Mouse (Mus musculus) left cerebral cortex, adult 11 months (tissue): ENCODE results near the gene Cbx5.
"Not testable (repeated sequence)": the region's sequence is repeated elsewhere in the genome, so short reads cannot be mapped to it uniquely, and the experiment has no call there.

Experiments used
- DNase-seq: peaks from one replicate; pipeline ENCODE4 v3.0.0; 2022; ENCODE audit warnings: low spot score

The Cbx5 gene

DNA sequence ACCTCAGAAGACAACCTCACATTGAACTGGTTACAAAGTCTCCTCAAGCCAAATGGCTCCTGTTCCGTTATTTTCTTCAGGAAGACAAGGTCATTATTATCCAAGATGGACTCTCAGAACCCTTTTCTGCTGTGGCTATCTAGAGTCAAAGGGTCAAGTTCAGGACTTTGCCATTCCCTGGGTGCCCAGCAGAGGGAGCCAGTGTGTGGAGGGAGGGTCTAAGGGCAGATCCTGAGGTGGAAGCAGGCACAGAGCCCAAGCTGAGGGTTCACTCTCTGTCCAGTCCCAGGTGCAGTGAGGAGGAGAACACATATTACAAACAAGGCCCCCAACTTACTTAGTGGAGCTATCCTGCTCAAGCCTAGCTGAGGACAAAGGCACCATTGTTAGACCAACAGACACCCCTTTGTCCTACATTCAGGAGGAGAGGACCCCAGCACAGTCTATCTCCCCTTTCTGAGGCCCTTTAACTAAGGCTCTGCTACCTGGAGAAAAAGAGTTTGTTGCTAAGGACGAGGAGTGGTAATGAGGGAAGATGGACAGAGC is 10.7 kb upstream of the Cbx5 start:
- no peak for DNase-seq

DNA sequence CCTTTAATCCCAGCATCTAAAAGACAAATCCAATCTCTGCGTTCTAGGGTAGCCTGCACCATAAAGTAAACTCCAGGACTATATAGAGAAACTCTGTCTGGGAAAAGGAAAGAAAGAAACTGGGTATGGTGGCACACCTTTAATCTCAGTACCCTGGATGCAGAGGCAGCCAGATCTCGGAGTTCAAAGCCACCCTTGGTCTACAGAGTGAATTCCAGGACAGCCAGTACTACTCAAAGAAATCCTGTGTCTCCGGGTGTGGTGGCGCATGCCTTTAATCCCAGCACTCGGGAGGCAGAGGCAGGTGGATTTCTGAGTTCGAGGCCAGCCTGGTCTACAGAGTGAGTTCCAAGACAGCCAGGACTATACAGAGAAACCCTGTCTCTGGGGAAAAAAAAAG is 9.9 kb upstream of the Cbx5 start:
- DNase-seq: not testable (repeated sequence)

DNA sequence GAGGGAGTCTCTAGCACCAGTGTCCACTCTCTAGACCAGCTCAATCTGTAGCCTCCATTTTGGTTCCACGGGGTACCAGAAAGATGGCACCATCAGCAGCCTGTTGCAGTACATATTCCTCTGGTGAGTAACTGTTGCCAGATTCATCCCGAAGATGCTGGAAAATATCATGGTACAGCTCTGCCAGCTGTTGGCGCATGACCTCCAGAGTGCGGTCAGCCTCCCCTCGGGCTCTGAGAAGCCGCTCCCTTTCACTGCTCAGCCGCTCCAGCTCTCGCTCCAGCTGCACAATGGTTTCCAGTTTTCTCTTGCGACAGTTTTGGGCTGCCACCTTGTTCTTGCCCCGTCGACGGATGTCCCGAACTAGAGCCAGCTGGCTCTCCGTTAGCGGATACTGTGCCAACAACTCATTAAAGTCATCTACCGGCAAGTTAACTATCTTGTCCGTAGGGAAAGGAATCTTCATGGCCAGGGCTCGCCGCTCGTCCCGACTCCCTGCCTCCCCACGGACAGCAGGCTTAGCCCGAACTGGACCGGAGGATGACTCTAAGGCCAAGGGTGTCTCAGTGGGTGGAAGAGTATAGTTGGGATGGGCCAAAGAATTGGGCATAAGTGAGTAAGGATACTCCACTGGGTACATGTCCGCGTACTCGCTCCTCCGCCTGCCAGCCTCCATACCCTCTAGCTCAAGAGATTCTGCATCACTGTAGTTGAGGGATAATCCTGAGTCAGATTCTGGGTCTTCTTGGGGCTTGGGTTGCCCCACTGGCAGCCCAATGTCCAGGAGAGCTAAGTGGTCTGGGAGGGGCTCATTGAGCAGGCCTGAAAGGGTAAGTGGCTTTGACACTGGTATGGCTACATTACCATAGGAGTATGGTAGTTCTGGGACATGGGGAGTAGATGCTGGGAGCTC is 9.0 kb upstream of the Cbx5 start:
- no peak for DNase-seq

DNA sequence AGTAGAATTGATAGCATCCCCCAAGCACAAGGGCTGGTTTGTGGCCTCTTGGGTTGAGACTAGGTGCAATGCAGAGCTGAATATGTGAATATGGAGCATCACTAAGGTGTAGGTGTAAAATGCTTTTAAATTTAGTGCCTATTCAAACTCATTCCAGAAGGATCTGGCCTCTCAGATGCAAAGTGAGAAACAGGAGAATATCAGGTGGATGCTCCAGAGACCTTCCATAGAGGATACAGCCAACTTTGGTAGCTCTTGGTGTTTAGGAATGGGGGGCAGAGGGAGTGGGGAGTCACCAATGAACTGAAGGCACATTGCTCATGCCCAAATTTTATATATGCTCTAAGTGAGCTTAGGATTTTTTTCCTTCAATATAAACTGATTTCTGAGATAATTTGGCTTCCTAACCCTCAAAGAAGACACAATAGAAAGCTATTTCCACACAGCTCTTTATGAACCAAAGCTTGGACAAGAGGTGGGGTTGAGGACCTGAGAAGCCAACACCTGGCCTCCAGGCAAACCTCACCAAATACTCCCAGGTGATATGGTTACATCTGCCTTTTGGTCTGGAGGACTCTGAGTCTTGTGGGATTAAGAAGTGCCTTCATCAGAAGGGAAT is 8.3 kb upstream of the Cbx5 start:
- DNase-seq: no peak

DNA sequence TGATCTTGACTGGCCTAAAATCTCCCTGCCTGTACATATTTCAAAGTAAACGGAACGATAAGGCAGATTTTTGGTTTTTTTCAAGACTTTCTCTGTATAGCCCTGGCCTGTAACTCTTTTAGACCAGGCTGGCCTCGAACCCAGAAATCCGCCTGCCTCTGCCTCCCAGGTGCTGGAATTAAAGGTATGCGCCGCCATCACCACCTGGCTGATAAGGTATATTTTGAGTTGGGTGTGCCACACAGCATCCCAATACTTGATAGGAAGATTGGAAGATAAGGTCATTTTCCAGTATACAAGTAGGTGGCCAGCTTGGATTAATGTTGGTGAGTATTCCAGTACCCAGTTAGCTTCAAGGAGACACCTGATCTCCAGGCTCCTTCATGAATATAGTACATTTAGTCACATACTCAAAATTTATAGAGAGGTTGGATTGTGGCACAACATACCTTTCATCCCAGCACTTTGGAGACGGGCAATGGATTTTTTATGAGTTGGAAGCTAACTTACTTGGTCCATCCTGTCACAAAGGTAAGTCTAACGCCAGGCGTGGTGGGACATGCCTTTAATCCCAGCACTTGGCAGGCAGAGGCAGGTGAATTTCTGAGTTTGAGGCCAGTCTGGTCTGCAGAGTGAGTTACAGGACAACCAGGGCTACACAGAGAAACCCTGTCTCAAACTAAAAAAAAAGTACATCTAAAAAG is 7.6 kb upstream of the Cbx5 start:
- DNase-seq: no peak

DNA sequence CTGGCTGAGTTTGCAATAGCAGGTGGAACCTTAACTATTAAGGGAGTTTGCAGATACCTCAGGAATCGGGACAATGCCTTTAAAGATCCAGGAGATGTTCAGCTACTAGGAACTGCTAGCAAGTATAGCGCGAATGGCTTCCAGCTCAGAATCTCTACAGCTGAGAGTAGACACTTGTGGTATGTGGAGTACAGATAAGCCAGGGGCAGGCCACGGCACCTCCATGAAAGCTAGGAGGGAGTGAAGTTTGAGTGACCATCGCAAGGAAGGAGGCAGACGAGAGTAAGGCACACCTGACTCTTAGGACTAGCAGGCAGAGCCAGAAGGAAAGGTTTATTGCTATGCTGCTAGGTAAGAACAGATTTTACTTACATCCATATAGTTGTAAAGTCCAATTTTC is 6.0 kb upstream of the Cbx5 start:
- DNase-seq: no peak

DNA sequence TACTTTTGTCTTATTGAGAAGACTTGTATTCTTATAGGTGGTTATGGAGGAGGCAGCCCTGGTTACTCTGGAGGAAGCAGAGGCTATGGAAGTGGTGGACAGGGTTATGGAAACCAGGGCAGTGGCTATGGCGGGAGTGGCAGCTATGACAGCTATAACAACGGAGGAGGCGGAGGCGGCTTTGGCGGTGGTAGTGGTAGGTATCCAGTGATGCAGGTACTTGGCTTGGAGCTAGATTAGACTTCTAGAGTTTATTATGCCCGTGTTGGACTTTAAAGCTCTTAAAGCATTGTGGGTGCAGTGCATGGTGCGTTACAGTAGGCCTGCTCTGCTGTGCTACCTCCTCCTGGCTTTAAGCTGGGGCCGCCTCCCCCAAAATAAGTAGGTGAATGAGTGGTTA is 3.3 kb upstream of the Cbx5 start:
- DNase-seq: no peak

DNA sequence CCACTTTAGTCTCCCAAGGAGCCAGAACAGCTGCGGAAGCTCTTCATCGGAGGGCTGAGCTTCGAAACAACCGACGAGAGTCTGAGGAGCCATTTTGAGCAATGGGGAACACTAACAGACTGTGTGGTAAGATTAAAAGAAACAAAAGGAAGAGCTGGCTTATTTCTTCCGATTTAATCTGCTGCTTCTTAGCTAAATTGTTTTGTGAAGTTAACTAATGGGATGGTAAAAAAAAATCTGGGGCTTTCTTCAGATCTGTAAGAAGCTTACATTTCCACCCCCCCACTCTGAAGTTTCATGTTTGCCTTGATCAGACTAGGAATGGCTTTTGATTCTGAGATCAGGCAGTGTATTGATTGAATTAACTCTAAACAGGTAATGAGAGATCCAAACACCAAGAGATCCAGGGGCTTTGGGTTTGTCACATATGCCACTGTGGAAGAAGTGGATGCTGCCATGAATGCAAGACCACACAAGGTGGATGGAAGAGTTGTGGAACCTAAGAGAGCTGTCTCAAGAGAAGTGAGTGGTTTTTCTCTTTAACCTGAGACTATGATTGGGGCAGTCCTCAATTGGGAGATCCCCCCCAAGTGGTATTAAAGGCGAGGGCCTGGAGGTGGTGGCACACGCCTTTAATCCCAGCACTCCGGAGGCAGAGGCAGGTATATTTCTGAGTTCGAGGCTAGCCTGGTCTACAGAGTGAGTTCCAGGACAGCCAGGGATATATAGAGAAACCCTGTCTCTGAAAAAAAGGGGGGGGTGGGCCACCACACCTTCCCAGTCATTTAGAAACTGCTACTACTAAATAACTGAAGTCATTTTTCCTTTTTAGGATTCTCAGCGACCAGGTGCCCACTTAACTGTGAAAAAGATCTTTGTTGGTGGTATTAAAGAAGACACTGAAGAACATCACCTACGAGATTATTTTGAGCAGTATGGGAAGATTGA is 1.7 kb upstream of the Cbx5 start:
- DNase-seq: not testable (repeated sequence)

DNA sequence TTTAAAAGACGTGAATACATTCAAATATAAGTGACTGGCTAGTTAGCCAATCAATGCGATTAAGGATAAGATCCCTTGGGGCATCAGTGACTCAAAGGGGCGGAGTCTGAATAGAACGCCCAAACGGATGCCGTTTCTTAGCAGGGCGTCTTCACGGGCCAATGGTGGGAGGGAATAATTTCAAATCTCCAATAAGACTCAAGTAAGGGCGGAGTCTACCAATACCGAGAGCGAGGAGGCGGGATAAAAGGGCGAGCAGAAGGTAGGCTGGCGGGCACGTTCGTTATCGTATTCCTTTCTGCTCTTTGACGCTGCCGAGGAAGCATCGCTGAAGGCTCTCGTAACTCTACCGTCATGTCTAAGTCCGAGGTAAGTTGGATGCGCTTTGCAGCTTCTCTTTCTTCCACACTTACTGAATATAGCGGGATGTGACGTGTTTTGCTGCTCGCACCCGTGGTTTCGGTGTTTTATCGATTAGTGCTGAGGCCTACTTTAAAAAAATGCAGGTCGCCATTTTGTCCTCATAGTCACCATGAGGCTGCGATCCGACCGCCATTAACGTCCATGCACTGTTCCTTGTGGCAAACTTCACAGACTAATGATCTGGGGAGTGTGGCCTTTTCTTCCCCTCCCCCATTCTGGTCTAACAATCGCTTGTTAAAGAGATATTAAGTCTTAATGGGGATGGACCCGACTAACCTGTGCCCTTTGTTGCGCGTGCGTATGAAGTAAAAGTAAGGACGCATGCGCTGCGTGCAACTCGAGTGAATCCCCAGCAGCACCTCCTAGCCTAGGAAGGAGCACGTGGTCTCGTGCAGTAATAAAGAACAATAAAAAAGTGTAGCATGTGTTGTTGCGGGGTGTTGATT is 778 bp upstream of the Cbx5 start, which contains the start of gene Hnrnpa1:
Hnrnpa1 (plus strand) TSS at position 273 of the 869 bp plus-strand sequence.
- DNase-seq: peak; percentile 97

DNA sequence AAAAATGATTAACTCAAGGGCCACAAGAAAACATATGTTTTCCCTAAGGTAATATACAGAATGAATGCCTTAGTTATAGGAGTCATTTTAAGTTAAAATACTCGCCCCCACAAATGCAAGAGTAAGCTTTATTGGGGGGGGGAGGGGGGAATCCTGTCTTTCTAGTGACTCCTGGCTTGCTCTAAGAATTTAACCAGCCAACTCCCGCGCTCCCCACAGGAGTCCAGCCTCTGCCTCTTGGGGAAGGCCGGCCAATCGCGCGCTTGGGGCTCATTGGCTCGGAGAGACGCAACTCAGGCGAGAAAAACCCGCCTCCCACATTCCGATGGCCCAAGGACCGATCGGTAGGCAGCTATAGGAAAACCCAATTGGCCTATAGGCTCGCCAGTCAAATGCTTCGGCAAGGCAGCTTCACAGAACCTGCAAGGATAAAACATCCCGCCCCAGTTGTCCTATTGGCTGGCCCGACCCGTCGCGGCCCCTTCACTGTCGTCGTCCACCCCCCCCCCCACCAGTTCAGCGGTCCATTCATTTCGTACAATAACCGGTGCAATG is 409 bp downstream of the Cbx5 start:
- DNase-seq: peak; percentile 94

DNA sequence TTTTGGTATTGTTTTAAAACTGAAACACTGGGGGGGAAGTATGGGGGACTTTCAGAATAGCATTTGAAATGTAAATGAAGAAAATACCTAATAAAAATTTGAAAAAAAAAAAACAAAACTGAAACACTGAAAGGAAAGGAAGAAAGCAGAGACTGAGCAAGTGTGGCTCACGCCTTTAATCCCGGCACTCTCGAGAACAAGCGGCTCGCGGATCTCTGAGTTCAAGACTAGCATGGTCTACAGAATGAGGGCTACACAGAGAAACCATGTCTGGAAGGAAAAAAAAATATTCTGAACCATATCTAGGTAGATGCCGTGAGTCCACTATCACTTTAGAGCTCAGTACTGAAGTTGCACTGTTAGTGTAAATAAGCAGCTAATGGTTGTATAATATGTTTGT is 2.3 kb downstream of the Cbx5 start:
- no peak for DNase-seq

DNA sequence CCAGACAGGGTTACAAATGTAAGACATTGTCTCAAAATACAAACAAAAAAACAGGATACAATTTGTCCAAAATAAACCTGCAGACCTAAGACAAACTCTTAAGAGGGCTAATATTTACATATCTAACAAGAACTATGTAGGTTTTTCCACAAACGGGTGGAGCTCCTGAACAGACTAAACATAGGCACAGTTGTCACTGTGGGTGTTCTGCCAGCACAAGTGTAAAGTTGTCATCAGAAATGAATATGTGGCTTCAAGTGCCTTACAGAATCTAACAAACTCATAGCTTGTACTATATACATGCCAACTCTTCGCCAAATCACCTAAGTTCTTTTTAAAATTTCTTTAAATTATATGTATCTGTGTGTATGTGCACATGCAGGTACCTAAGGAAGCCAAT is 6.5 kb downstream of the Cbx5 start:
- no peak for DNase-seq

DNA sequence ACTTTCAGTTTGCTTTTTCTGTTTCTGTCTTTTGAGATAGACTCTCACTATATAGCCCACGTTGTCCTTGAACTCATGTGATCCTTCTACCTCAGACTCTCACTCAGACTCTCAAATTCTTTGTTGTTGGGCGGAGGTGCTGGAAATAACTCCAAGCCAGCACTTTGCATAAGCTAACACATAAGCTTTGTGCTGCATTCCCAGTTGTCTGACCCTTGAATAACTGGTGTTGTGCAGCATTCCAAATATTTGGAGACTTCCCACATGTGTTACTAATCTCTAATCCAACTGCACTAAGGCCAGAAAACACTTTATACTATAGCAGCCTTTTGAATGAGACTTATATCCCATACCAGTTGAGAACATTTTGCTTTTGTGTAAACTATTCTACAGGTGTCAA is 10.7 kb downstream of the Cbx5 start:
- DNase-seq: no peak

DNA sequence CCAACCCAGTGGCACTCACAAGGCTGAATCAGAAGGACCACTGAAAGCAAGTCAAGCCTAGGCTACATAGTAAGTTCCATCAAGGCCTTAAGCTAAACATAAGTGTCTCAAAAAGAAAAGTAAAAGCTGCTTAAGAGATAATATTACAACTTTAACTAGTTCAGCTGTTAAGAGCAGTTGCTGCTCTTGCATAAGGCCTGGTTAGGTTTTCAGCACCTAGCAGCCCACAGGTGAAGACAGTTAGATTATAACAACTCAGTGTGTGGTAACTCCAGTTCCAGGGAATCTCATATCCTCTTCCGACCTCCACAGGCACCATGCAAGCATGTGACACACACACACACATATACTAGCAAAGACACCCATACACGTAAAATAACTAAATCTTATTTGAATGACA is 12.0 kb downstream of the Cbx5 start:
- DNase-seq: no peak

DNA sequence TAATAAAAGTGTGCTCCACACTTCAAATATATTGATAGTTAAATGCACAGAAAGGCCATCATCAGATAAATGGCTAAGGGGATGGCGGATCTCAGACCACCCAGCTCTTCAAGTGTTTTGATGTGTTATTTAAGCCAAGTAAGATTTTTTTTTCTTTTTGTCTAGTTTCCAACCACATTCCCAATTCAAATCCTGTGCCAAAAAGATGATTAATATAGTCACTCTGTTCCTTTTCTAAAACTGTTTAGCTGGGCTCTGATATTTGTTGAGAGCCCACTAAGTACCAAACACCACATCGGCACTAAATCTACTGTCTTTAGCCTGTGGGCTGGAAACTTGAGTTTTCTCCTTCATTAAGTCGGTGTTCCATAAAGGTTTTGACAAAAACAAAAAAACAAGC is 12.6 kb downstream of the Cbx5 start:
- DNase-seq: no peak

DNA sequence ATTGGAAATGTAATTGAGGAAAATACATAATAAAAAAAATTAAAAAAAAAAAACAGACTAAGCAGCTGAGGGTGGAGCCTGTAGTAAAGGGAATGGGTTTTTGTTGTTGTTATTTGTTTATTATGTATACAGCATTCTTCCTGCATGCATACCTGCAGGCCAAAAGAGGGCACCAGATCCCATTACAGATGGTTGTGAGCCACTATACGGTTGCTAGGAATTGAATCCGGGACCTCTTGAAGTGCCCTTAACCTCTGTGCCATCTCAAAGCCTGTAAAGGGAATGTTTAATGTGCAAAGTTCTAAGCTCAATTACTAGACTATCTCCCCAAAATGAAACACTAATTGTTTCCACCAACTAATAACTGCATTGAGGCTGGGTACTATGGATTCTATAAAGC is 15.5 kb downstream of the Cbx5 start:
- no peak for DNase-seq

DNA sequence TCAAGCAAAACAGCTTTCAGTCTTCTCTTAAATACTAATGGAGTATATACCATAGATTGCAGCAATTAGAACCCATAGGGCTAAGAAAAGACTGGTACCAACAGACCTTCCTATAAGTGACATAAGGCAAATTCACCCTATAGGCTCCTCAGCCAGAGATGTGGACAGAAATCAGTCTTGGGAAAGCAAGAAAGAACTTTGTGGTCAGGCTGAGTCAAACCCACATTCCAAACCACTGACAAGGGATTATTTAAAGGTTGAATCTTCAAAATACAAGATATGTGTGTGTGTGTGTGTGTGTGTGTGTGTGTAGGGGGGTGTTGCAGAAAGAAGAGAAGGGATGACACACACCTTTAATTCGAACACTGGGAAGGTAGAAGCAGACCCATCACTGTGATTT is 18.2 kb downstream of the Cbx5 start:
- no peak for DNase-seq

DNA sequence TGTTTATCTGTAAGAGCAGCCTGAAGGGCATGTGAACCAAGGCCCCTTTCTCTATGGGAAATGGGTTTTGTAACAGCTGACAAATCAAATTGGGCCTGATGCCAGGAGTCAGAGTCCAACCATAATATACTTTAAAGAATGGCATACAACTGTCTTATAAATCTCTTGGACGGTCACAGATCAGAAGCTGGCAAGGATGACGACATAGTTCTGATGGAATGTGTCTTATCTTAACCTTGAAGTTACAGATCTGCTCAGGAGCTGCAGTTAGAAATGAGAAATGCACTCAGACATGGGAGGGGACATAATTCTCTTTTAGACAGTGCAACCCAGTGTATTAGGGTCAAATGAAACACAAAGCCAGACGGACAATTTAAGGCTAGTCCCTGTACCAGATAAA is 18.8 kb downstream of the Cbx5 start:
- DNase-seq: no peak

DNA sequence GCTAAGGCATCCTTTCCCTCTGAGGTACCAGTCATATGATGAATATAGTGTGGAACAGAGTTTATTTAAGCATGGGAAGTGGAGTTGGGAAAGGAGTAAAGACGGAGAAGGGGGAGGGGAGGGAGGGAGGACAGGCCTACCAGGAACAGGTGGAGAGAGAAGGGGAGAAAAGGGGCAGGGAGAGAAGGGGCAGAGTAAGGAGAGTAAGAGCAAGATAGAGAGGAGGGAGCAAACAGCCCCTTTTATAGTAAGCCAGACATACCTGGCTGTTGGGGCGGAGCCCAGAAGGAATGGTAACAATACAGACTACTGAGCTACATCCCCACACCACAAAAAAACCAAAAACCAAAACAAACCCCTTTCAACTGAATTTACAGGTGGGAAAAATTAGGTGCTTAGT is 23.6 kb downstream of the Cbx5 start:
- no peak for DNase-seq
